Mouse (Mus musculus) thymus, adult 18-20 months (tissue): ENCODE results near the gene Syngr1.
A peak's percentile ranks its signal among the peaks of the same experiment; 100 is the strongest.

Experiments
- DNase-seq, 2 experiments: peaks; one replicate each; pipeline ENCODE4 v3.0.0; 2022; ENCODE audit warnings: mixed read lengths in 2 of 2

The Syngr1 gene

GRCm38 (mm10) chr15:80149517-80149916 lies 58.4 kb downstream of the Syngr1 start:
- peak; percentile 24 to 52 for DNase-seq

GRCm38 (mm10) chr15:80152663-80153062 lies 61.5 kb downstream of the Syngr1 start:
- DNase-seq = no peak

- no peak for DNase-seq
Measured at GRCm38 (mm10) chr15:80153757-80154156, 62.6 kb downstream of the Syngr1 start.

- no peak for DNase-seq
Measured at GRCm38 (mm10) chr15:80155707-80156106, 64.6 kb downstream of the Syngr1 start.

GRCm38 (mm10) chr15:80157197-80157943 lies 66.2 kb downstream of the Syngr1 start:
- DNase-seq = no peak

GRCm38 (mm10) chr15:80158001-80158706 lies 67.0 kb downstream of the Syngr1 start:
- no peak for DNase-seq

- no peak for DNase-seq
Measured at GRCm38 (mm10) chr15:80158707-80159090, 67.6 kb downstream of the Syngr1 start.

GRCm38 (mm10) chr15:80159286-80159901 lies 68.3 kb downstream of the Syngr1 start:
- no peak for DNase-seq

GRCm38 (mm10) chr15:80160223-80160622 lies 69.1 kb downstream of the Syngr1 start:
- DNase-seq = no peak

GRCm38 (mm10) chr15:80160726-80161125 lies 69.6 kb downstream of the Syngr1 start:
- no peak for DNase-seq

GRCm38 (mm10) chr15:80161199-80161598 lies 70.1 kb downstream of the Syngr1 start:
- DNase-seq = no peak

GRCm38 (mm10) chr15:80162401-80162964 lies 71.3 kb downstream of the Syngr1 start:
- DNase-seq = no peak

- DNase-seq = no peak
Measured at GRCm38 (mm10) chr15:80163274-80163673, 72.1 kb downstream of the Syngr1 start.

GRCm38 (mm10) chr15:80163716-80164115 lies 72.6 kb downstream of the Syngr1 start:
- DNase-seq = no peak

GRCm38 (mm10) chr15:80165396-80165795 lies 74.3 kb downstream of the Syngr1 start:
- DNase-seq = no peak
